Mouse (Mus musculus) heart, embryonic 16.5 days (tissue): Measurements from ENCODE around the gene Ets1. TPM values are rescaled to one million over a fixed set of nuclear protein-coding genes. Genes with fewer than 3 reads are reported as not detected.

Experiments
- ATAC-seq: fragments of 200-750 bp; cut with Nextera tagmentation; replicated peaks from 2 replicates; pipeline ENCODE4 v1.8.0; 2017; ENCODE audit warnings: moderate number of reproducible peaks; ENCODE audit not compliant: insufficient read depth, low FRiP score; ENCODE audit errors: extremely low read depth
- H3K27ac ChIP-seq: fragments of 300-500 bp; sonication (generic); 2 replicates; pipeline ENCODE4 v1.5.1; 2014; ENCODE audit warnings: mild to moderate bottlenecking, low read length, control low read depth, moderate library complexity
- H3K27me3 ChIP-seq: fragments of 300-500 bp; sonication (generic); 2 replicates; pipeline ENCODE4 v1.6.1; 2014; ENCODE audit warnings: low read length, mixed read lengths; ENCODE audit not compliant: control insufficient read depth, insufficient read depth
- H3K36me3 ChIP-seq: fragments of 300-500 bp; sonication (generic); 2 replicates; pipeline ENCODE4 v1.6.1; 2014; ENCODE audit not compliant: control insufficient read depth, insufficient read depth
- H3K4me1 ChIP-seq: fragments of 300-500 bp; sonication (generic); 2 replicates; pipeline ENCODE4 v1.6.1; 2014; ENCODE audit warnings: low read length, mixed read lengths; ENCODE audit not compliant: control insufficient read depth, insufficient read depth
- H3K4me2 ChIP-seq: fragments of 300-500 bp; sonication (generic); 2 replicates; pipeline ENCODE4 v1.6.1; 2014; ENCODE audit warnings: low read depth, mild to moderate bottlenecking, control low read depth, low read length
- H3K4me3 ChIP-seq: fragments of 300-500 bp; sonication (generic); 2 replicates; pipeline ENCODE4 v1.5.1; 2014; ENCODE audit warnings: mild to moderate bottlenecking, control low read depth, low read length
- H3K9ac ChIP-seq: fragments of 300-500 bp; sonication (generic); 2 replicates; pipeline ENCODE4 v1.6.1; 2014; ENCODE audit warnings: low read length, control low read depth
- H3K9me3 ChIP-seq: fragments of 300-500 bp; sonication (generic); replicated peaks from 2 replicates; pipeline ENCODE4 v1.6.1; 2016; ENCODE audit warnings: low read length; ENCODE audit not compliant: control insufficient read depth
- WGBS: fragments of 180-500 bp; shearing (Covaris S2); extraction: QIAGEN DNeasy Blood & Tissue Kit; methylation state at CpG from one replicate; pipeline ENCODE4 v1.1.7; 2014; 5-methylcytosine and 5-hydroxymethylcytosine counted together
- polyA plus RNA-seq: library from polyadenylated mRNA; unstranded; fragments of >200 nt; fragmentation: Nextera tagmentation; extraction: Ambion mirVana; gene quantifications from 2 replicates; pipeline ENCODE4 v1.2.1, GENCODE M21; 2015

Gene Ets1
- polyA plus RNA-seq, 1 experiment from 2014 or later = 66.7 TPM

GRCm38 (mm10) chr9:32730656-32731590 is 94.9 kb downstream of the Ets1 start:
- Histone ChIP-seq H3K4me3 (no peak overlapping the region), H3K36me3 (peaks cover 28% of the 10 kb centered on the region), H3K9ac (no peak overlapping the region), H3K27me3 (no peaks in the 10 kb centered on the region), H3K4me1 (no peaks in the 10 kb centered on the region), H3K27ac (no peak overlapping the region), H3K4me2 (no peak overlapping the region), H3K9me3 (no peaks in the 10 kb centered on the region)
- 79% methylated on average over 13 of the region's 13 CpGs for WGBS
- no peak for ATAC-seq

- Histone ChIP-seq H3K9me3 (no peaks in the 10 kb centered on the region), H3K27me3 (no peaks in the 10 kb centered on the region), H3K36me3 (peaks cover 32% of the 10 kb centered on the region), H3K4me2 (no peak overlapping the region), H3K9ac (no peak overlapping the region), H3K4me1 (no peaks in the 10 kb centered on the region), H3K4me3 (no peak overlapping the region), H3K27ac (no peak overlapping the region)
- ATAC-seq = no peak
- 46% methylated on average over 9 of the region's 9 CpGs for WGBS
These were observed 95.8 kb downstream of the Ets1 start for GRCm38 (mm10) chr9:32731787-32732186.

GRCm38 (mm10) chr9:32735071-32735470 is 99.0 kb downstream of the Ets1 start:
- Histone ChIP-seq H3K4me1 (no peaks in the 10 kb centered on the region), H3K36me3 (peaks cover 38% of the 10 kb centered on the region), H3K4me2 (no peak overlapping the region), H3K27ac (no peak overlapping the region), H3K27me3 (no peaks in the 10 kb centered on the region), H3K9ac (no peak overlapping the region), H3K9me3 (no peaks in the 10 kb centered on the region), H3K4me3 (no peak overlapping the region)
- no peak for ATAC-seq
- 87% methylated on average over 7 of the region's 7 CpGs for WGBS

- Histone ChIP-seq H3K4me1 (no peaks in the 10 kb centered on the region; the same call in 1 of the 2 replicates), H3K4me3 (no peak overlapping the region), H3K9ac (no peak overlapping the region), H3K27ac (no peak overlapping the region), H3K4me2 (no peak overlapping the region), H3K9me3 (no peaks in the 10 kb centered on the region), H3K27me3 (no peaks in the 10 kb centered on the region), H3K36me3 (peaks cover 41% of the 10 kb centered on the region)
- no peak for ATAC-seq
- WGBS = 68% methylated on average over 9 of the region's 9 CpGs
These were observed 100.0 kb downstream of the Ets1 start for GRCm38 (mm10) chr9:32736051-32736450.

- peaks cover 25% of the 10 kb centered on the region for H3K36me3 ChIP-seq
- WGBS = 86% methylated on average over 4 of the region's 4 CpGs
- H3K4me2 ChIP-seq = no peak overlapping the region
- H3K4me3 ChIP-seq = no peak overlapping the region
- ATAC-seq = no peak
- no peaks in the 10 kb centered on the region for H3K9me3 ChIP-seq
- no peak overlapping the region for H3K27ac ChIP-seq
- H3K9ac ChIP-seq = no peak overlapping the region
- H3K4me1 ChIP-seq = peaks cover 8% of the 10 kb centered on the region
- no peaks in the 10 kb centered on the region for H3K27me3 ChIP-seq
These were observed 104.0 kb downstream of the Ets1 start for GRCm38 (mm10) chr9:32739988-32740387.

GRCm38 (mm10) chr9:32740751-32741387 is 104.8 kb downstream of the Ets1 start:
- peaks cover 25% of the 10 kb centered on the region for H3K36me3 ChIP-seq
- ATAC-seq = peak; percentile 34; the same call in 1 of the 2 replicates

GRCm38 (mm10) chr9:32741681-32742080 is 105.7 kb downstream of the Ets1 start:
- no peak for ATAC-seq
- no peaks in the 10 kb centered on the region for H3K27me3 ChIP-seq
- H3K27ac ChIP-seq = no peak overlapping the region
- no peak overlapping the region for H3K9ac ChIP-seq
- H3K4me2 ChIP-seq = no peak overlapping the region
- peaks cover 20% of the 10 kb centered on the region; the same call in 1 of the 2 replicates for H3K36me3 ChIP-seq
- H3K4me3 ChIP-seq = no peak overlapping the region
- H3K4me1 ChIP-seq = peaks cover 12% of the 10 kb centered on the region
- WGBS = 88% methylated on average over 2 of the region's 2 CpGs
- no peaks in the 10 kb centered on the region for H3K9me3 ChIP-seq

More at GRCm38 (mm10) chr9:32740751-32741387, 104.8 kb downstream of the Ets1 start:
- Histone ChIP-seq H3K27ac (peak overlapping the region; percentile 20; the same call in 1 of the 2 replicates), H3K9me3 (no peaks in the 10 kb centered on the region), H3K4me2 (no peak overlapping the region), H3K4me1 (peaks cover 9% of the 10 kb centered on the region), H3K9ac (no peak overlapping the region), H3K4me3 (no peak overlapping the region), H3K27me3 (no peaks in the 10 kb centered on the region)
- WGBS = 61% methylated on average over 12 of the region's 12 CpGs

GRCm38 (mm10) chr9:32743157-32743556 is 107.1 kb downstream of the Ets1 start:
- H3K9me3 ChIP-seq = no peaks in the 10 kb centered on the region
- H3K4me1 ChIP-seq = peaks cover 12% of the 10 kb centered on the region
- H3K27ac ChIP-seq = 0 out of 2 replicates have a peak overlapping the region, but pooled peaks have one; percentile 16
- no peak for ATAC-seq
- H3K4me3 ChIP-seq = no peak overlapping the region
- WGBS = 54% methylated on average over 8 of the region's 8 CpGs
- peaks cover 17% of the 10 kb centered on the region; the same call in 1 of the 2 replicates for H3K36me3 ChIP-seq
- H3K9ac ChIP-seq = no peak overlapping the region
- H3K27me3 ChIP-seq = no peaks in the 10 kb centered on the region
- no peak overlapping the region for H3K4me2 ChIP-seq

GRCm38 (mm10) chr9:32743642-32744161 is 107.7 kb downstream of the Ets1 start:
- Histone ChIP-seq H3K9me3 (no peaks in the 10 kb centered on the region), H3K4me2 (no peak overlapping the region), H3K27ac (no peak overlapping the region), H3K4me3 (no peak overlapping the region), H3K4me1 (peaks cover 12% of the 10 kb centered on the region), H3K27me3 (no peaks in the 10 kb centered on the region), H3K36me3 (peaks cover 12% of the 10 kb centered on the region), H3K9ac (no peak overlapping the region)
- WGBS = 73% methylated on average over 9 of the region's 9 CpGs
- no peak for ATAC-seq
